Comparison of ENCODE assay signal across 1 mouse cellular context in genomic region chr6:122811280-122811652, GRCm38 (mm10).
TF ChIP-seq lines count a peak whose summit lies in the region.

No protein-coding gene starts in this region.

TF ChIP-seq in CH12.LX, 34 proteins besides CTCF, POLR2A, EP300 and RAD21 (continued from another document):
- TF ChIP-seq JUN (IDR thresholded peaks at IDR 0.05; ENCODE audit: insufficient read depth, low read depth, low read length) (no peak), RCOR1 (conservative IDR thresholded peaks at IDR 0.05; ENCODE audit: low read depth, low read length) (no peak), MAZ (IDR thresholded peaks at IDR 0.05; ENCODE audit: low read depth, low read length) (0 out of 2 replicates have a peak, but pooled peaks have one; percentile 17), BHLHE40 (IDR thresholded peaks at IDR 0.05; ENCODE audit: low read depth, low read length) (no peak; the same call in 1 of the 2 replicates), IRF4 (IDR thresholded peaks at IDR 0.05; ENCODE audit: low read depth, low read length) (peak; percentile 51; the same call in 1 of the 2 replicates), SMC3 (IDR thresholded peaks at IDR 0.05; ENCODE audit: low read depth, low read length) (no peak), ELF1 (IDR thresholded peaks at IDR 0.05; ENCODE audit: low read depth, low read length) (peak; percentile 15; the same call in 1 of the 2 replicates), ZMIZ1 (IDR thresholded peaks at IDR 0.05; ENCODE audit: low read depth, low read length) (peak; percentile 62; the same call in 1 of the 2 replicates), SIN3A (IDR thresholded peaks at IDR 0.05; ENCODE audit: low read length) (no peak; the same call in 1 of the 2 replicates), MXI1 (IDR thresholded peaks at IDR 0.05; ENCODE audit: low read depth, low read length) (no peak), POLR2AphosphoS2 (IDR thresholded peaks at IDR 0.05; ENCODE audit: low read depth, low read length) (peak; percentile 69), NELFE (IDR thresholded peaks at IDR 0.05; ENCODE audit: low read depth, low read length) (peak; percentile 57; the same call in 1 of the 2 replicates), JUND (conservative IDR thresholded peaks at IDR 0.05; ENCODE audit: low read depth, low read length) (no peak), TBP (conservative IDR thresholded peaks at IDR 0.05; ENCODE audit: low read depth, low read length) (peak; percentile 69; the same call in 1 of the 2 replicates), UBTF (IDR thresholded peaks at IDR 0.05; ENCODE audit: low read depth, low read length) (no peak), TCF12 (IDR thresholded peaks at IDR 0.05; ENCODE audit: low read depth, low read length) (peak; percentile 73), PAX5 (IDR thresholded peaks at IDR 0.05; ENCODE audit: low read length) (no peak), KAT2A (IDR thresholded peaks at IDR 0.05; ENCODE audit: insufficient replicate concordance, low read length) (no peak), USF2 (conservative IDR thresholded peaks at IDR 0.05; ENCODE audit: low read depth, low read length) (no peak), MAX (IDR thresholded peaks at IDR 0.05; ENCODE audit: low read length) (no peak), MEF2A (IDR thresholded peaks at IDR 0.05; ENCODE audit: borderline replicate concordance, low read depth, low read length) (0 out of 2 replicates have a peak, but pooled peaks have one; percentile 19), HCFC1 (IDR thresholded peaks at IDR 0.05; ENCODE audit: low read depth, low read length) (no peak)
